Mouse (Mus musculus) bone marrow macrophage, adult 2 months (primary cell): ENCODE data around the gene Hipk1.

Source experiments
- CTCF ChIP-seq: IDR thresholded peaks from 2 replicates; pipeline ENCODE4 v1.5.1; 2012; ENCODE audit warnings: low read depth, mild to moderate bottlenecking, low read length, moderate library complexity
- POLR2A ChIP-seq: IDR thresholded peaks from 2 replicates; pipeline ENCODE4 v1.6.1; 2012; ENCODE audit warnings: mild to moderate bottlenecking, low read depth, low read length, borderline replicate concordance

DNA sequence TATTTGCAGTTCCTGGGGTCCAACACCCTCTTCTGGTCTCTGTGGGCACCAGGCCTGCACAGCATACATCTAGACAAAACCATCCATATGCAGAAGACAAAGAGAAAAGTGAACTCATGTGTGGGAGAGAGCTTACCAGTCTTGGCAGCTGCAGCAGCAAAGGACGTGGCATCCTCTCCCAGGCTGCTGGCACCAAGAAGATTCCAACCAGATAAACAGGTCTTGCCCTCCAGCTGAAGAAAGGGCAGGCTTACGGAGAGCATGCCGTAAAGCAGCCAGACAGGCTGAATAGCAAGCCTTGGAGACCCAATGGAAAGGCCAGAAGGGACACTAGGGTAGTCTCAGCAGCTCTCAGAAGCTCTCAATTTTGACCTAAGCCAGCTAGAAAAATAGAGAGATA is 59.2 kb downstream of the Hipk1 start:
- TF ChIP-seq CTCF (no peak), POLR2A (no peak)
